Mouse (Mus musculus) forebrain, embryonic 16.5 days (tissue): ENCODE results near the gene Zfp300. TPM values are rescaled to one million over a fixed set of nuclear protein-coding genes. Genes with fewer than 3 reads are reported as not detected.
A peak's percentile ranks its signal among the peaks of the same experiment; 100 is the strongest.

Experiments used
- ATAC-seq: fragments of 200-750 bp; cut with Nextera tagmentation; 2 replicates; pipeline ENCODE4 v1.8.0; 2017; ENCODE audit warnings: mild to moderate bottlenecking, moderate library complexity
- H3K27ac ChIP-seq: fragments of 300-500 bp; sonication (generic); 2 replicates; pipeline ENCODE4 v1.5.1; 2014; ENCODE audit warnings: low read length, control low read depth
- H3K27me3 ChIP-seq: fragments of 300-500 bp; sonication (generic); replicated peaks from 2 replicates; pipeline ENCODE4 v1.6.1; 2014; ENCODE audit warnings: low read length; ENCODE audit not compliant: control insufficient read depth, insufficient read depth
- H3K36me3 ChIP-seq: fragments of 300-500 bp; sonication (generic); 2 replicates; pipeline ENCODE4 v1.6.1; 2014; ENCODE audit not compliant: control insufficient read depth, insufficient read depth
- H3K4me1 ChIP-seq: fragments of 300-500 bp; sonication (generic); replicated peaks from 2 replicates; pipeline ENCODE4 v1.6.1; 2014; ENCODE audit warnings: low read length; ENCODE audit not compliant: control insufficient read depth, insufficient read depth
- H3K4me2 ChIP-seq: fragments of 300-500 bp; sonication (generic); 2 replicates; pipeline ENCODE4 v1.6.1; 2014; ENCODE audit warnings: mild to moderate bottlenecking, low read length, control low read depth
- H3K4me3 ChIP-seq: fragments of 300-500 bp; sonication (generic); replicated peaks from 2 replicates; pipeline ENCODE4 v1.5.1; 2014; ENCODE audit warnings: mild to moderate bottlenecking, low read length, control low read depth
- H3K9ac ChIP-seq: fragments of 300-500 bp; sonication (generic); replicated peaks from 2 replicates; pipeline ENCODE4 v1.6.1; 2014; ENCODE audit warnings: low read depth, low read length, control low read depth
- H3K9me3 ChIP-seq: fragments of 300-500 bp; sonication (generic); 2 replicates; pipeline ENCODE4 v1.6.1; 2016; ENCODE audit warnings: low read length; ENCODE audit not compliant: control insufficient read depth
- WGBS: fragments of 180-500 bp; shearing (Covaris S2); extraction: QIAGEN DNeasy Blood & Tissue Kit; methylation state at CpG from one replicate; pipeline ENCODE4 v1.1.7; 2014; 5-methylcytosine and 5-hydroxymethylcytosine counted together
- polyA plus RNA-seq: library from polyadenylated mRNA; unstranded; fragments of >200 nt; fragmentation: Nextera tagmentation; extraction: Ambion mirVana; gene quantifications from 2 replicates; pipeline ENCODE4 v1.2.1, GENCODE M21; 2015

The Zfp300 gene
- polyA plus RNA-seq: 3.1 and 3.4 TPM in 2 replicates

DNA sequence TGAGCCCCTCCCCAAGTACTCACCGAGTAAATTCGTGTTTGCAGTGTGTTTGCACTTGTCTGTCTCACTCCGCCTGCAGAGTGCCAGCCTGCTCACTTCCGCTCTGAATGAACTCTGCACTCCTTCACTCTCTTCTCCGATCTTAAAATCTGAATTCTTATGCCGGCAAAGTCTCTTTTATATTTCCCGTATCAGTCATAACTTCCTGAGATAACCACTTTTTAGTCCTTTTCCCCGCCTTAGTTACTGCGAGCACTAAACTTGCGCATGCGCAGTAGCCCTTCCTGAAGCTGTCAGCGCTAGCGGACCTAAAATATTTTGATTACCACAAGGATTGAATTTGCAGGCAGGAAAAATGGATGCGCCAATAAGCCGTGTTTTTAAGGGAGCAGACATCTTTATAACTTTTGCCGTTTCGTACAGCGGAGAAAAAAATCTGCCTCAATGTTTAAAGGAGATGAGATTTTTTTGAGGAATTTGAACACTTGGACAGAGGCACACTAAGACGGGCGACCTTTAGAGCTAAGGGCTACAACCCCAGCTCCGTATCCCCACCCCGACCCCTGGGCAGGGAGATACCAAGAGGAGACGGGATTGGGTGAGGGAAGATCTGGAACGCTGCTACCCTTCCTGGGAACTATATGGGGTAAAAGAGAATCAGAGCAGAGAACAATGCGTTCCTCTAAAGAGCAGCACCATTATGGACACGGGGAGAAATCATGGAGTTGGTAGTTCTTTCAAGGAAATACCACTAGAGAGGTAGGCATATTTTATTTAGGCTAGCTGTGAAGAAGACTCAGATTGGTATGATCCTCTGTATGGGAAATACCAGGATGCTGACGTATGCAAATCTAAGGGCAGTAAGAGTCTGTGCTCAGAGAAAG, at the start of gene Zfp300:
Gene Zfp300, minus strand, starts transcription at position 545 of the 884 bp plus-strand sequence.
- H3K4me3 ChIP-seq: peak within 1 kb of the TSS; percentile 49
- H3K27ac ChIP-seq: peak within 1 kb of the TSS; percentile 87
- H3K4me1 ChIP-seq: no peaks in the 10 kb centered on the region
- ATAC-seq: peak; percentile 93
- no peaks in the 10 kb centered on the region for H3K27me3 ChIP-seq
- no peaks in the 10 kb centered on the region for H3K9me3 ChIP-seq
- peak within 1 kb of the TSS; percentile 54 for H3K9ac ChIP-seq
- H3K4me2 ChIP-seq: peak within 1 kb of the TSS; percentile 57
- H3K36me3 ChIP-seq: no peaks in the 10 kb centered on the region
- 18% methylated on average over 27 of the region's 27 CpGs for WGBS

- no peaks in the 10 kb centered on the region for H3K9me3 ChIP-seq
- ATAC-seq: no peak
- H3K27me3 ChIP-seq: no peaks in the 10 kb centered on the region
- no peak within 1 kb of the TSS for H3K4me2 ChIP-seq
- no peaks in the 10 kb centered on the region for H3K4me1 ChIP-seq
- no peaks in the 10 kb centered on the region for H3K36me3 ChIP-seq
- 81% methylated on average over 4 of the region's 4 CpGs for WGBS
- no peak within 1 kb of the TSS for H3K9ac ChIP-seq
- no peak within 1 kb of the TSS for H3K27ac ChIP-seq
- H3K4me3 ChIP-seq: no peak within 1 kb of the TSS
These were observed 26.2 kb upstream of the Zfp300 start, which contains the start of gene Ssxa1 for GRCm38 (mm10) chrX:21115520-21115919. Gene Ssxa1, plus strand, starts transcription at chrX:21115820.

- ATAC-seq: peak; percentile 30; the same call in 1 of the 2 replicates
- WGBS: 51% methylated on average over 7 of the region's 7 CpGs
- H3K27ac ChIP-seq: peak overlapping the region; percentile 87
These were observed 526 bp upstream of the Zfp300 start for GRCm38 (mm10) chrX:21089867-21090239.

DNA sequence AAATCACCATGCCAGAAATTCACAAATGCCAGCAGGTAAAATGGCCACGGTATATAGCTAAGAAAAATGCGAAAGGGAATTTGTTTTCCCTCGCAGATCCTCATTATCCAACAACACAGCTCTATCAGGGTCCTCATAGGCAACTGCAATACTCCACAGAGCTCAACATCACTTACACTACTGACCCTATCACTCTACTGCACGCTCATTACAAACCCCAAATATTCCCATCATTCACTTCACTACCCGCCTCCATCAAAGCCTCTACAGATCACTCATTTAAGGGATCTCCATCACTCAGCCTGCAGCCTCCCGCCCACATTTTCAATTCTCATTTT, 713 bp downstream of the Zfp300 start:
- Histone ChIP-seq H3K4me3 (peak overlapping the region; percentile 49), H3K9me3 (no peaks in the 10 kb centered on the region), H3K36me3 (no peaks in the 10 kb centered on the region; the same call in 1 of the 2 replicates), H3K9ac (peak overlapping the region; percentile 54), H3K27ac (peak overlapping the region; percentile 87), H3K4me2 (peak overlapping the region; percentile 57), H3K27me3 (no peaks in the 10 kb centered on the region), H3K4me1 (no peaks in the 10 kb centered on the region)
- peak; percentile 64; the same call in 1 of the 2 replicates for ATAC-seq
- 24% methylated on average over 6 of the region's 6 CpGs for WGBS

More at GRCm38 (mm10) chrX:21089867-21090239, 526 bp upstream of the Zfp300 start:
- no peaks in the 10 kb centered on the region for H3K4me1 ChIP-seq
- H3K9ac ChIP-seq: peak overlapping the region; percentile 54; the same call in 1 of the 2 replicates
- H3K36me3 ChIP-seq: no peaks in the 10 kb centered on the region
- no peaks in the 10 kb centered on the region for H3K27me3 ChIP-seq
- H3K9me3 ChIP-seq: no peaks in the 10 kb centered on the region
- H3K4me2 ChIP-seq: peak overlapping the region; percentile 41
- peak overlapping the region; percentile 49 for H3K4me3 ChIP-seq

- Histone ChIP-seq H3K4me1 (no peaks in the 10 kb centered on the region), H3K27ac (no peak within 1 kb of the TSS), H3K27me3 (no peaks in the 10 kb centered on the region), H3K4me2 (no peak within 1 kb of the TSS), H3K9me3 (no peaks in the 10 kb centered on the region), H3K4me3 (no peak within 1 kb of the TSS), H3K9ac (no peak within 1 kb of the TSS), H3K36me3 (no peaks in the 10 kb centered on the region)
- no peak for ATAC-seq
These were observed 21.2 kb downstream of the Zfp300 start, which contains the start of gene Spaca5 for GRCm38 (mm10) chrX:21068106-21068505. Gene Spaca5, plus strand, starts transcription at chrX:21068406.

DNA sequence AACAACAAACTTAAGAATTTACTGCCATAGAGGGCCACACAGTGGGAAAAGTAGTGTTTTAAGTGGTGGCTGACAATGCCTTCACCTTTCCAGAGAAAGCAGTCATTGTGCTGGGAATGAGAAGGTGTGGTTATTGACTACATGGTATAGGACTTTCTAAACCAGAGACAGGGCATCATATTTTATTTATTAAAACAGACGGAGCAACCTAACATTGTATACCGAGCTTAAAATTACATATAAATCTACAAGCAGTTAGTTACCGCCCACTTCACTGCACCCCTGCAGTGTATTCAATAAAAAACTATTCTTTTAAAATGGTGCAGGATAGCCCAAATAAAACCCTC, 26.8 kb downstream of the Zfp300 start:
- H3K4me2 ChIP-seq: peak overlapping the region; percentile 37
- H3K9me3 ChIP-seq: no peaks in the 10 kb centered on the region
- peak; percentile 29 for ATAC-seq
- peaks cover 2% of the 10 kb centered on the region; the same call in 1 of the 2 replicates for H3K4me1 ChIP-seq
- 70% methylated on average over 3 of the region's 3 CpGs for WGBS
- H3K27me3 ChIP-seq: no peaks in the 10 kb centered on the region
- H3K9ac ChIP-seq: no peak overlapping the region
- H3K27ac ChIP-seq: peak overlapping the region; percentile 38
- peak overlapping the region; percentile 50; the same call in 1 of the 2 replicates for H3K4me3 ChIP-seq
- H3K36me3 ChIP-seq: no peaks in the 10 kb centered on the region

DNA sequence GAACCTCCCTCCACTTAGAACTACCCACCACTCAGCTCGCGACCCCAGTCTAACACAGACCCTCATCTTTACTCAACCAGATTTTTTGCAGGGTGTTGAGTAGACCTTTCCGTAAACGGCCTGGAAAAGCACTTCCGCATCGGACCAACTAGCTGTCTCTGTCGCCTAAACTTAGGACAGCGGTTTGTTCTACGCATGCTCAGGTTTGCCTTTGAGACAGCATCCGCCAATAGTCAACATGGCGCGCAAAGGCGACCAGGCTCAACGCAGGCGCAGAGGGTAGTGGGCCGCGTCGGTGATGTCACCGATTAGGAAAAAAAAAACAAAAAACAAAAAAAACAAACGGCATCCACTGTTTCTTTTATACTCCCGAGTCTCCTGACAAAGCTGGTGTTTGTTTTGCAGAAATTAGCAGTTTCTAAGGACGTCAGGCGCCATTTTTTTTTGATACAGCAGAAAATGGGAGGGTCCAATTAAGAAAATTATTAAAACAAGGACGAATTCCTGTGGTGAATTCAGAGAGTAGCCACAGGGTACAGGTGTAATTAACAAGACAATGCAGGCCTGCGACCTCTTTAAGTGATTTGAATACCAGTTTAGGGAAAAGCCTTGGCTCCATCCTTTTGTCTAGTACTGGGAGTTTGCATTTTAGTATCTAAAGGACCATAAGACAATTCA, 27.3 kb downstream of the Zfp300 start, which contains the start of gene Zfp182:
Gene Zfp182, minus strand, starts transcription at position 451 of the 678 bp plus-strand sequence.
- 16% methylated on average over 25 of the region's 25 CpGs for WGBS
- Histone ChIP-seq H3K36me3 (no peaks in the 10 kb centered on the region), H3K27ac (peak within 1 kb of the TSS; percentile 38), H3K4me3 (peak within 1 kb of the TSS; percentile 50), H3K4me1 (peaks cover 2% of the 10 kb centered on the region; the same call in 1 of the 2 replicates), H3K9ac (peak within 1 kb of the TSS; percentile 53), H3K4me2 (peak within 1 kb of the TSS; percentile 60), H3K9me3 (no peaks in the 10 kb centered on the region), H3K27me3 (no peaks in the 10 kb centered on the region)
- ATAC-seq: peak; percentile 98

DNA sequence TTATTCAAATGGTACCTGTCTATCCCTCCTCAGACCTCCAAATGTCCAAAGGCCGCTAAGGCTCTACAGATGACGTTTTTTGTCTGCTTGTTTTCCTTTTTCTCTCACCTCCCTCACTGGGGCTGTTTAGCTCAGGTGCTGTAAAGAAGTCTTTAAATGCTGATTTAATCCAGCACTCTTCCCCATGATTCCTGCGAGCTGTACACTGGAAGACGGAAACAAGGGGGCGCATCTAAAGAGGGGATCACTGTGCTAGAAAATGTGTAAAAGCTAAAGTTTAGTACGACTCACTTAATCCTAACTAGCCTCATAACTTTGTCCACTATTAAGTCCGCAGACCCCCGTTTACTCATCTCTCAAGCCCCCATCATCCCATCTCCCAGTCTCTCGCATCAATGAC, 27.9 kb downstream of the Zfp300 start:
- ATAC-seq: peak; percentile 60
- H3K27ac ChIP-seq: 0 out of 2 replicates have a peak overlapping the region, but pooled peaks have one; percentile 25
- peak overlapping the region; percentile 53 for H3K9ac ChIP-seq
- 24% methylated on average over 9 of the region's 9 CpGs for WGBS
- H3K4me3 ChIP-seq: peak overlapping the region; percentile 50
- H3K27me3 ChIP-seq: no peaks in the 10 kb centered on the region
- no peaks in the 10 kb centered on the region for H3K9me3 ChIP-seq
- no peaks in the 10 kb centered on the region for H3K36me3 ChIP-seq
- H3K4me1 ChIP-seq: peaks cover 2% of the 10 kb centered on the region; the same call in 1 of the 2 replicates
- H3K4me2 ChIP-seq: peak overlapping the region; percentile 60
